Mouse (Mus musculus) olfactory bulb, adult 2 months (tissue): ENCODE results near the gene Rps6kb2.

Source experiments
- CTCF ChIP-seq: fragments of 200-500 bp; IDR thresholded peaks from 2 replicates; pipeline ENCODE4 v1.5.1; 2012; ENCODE audit warnings: low read depth, mild to moderate bottlenecking, low read length, moderate library complexity; ENCODE audit not compliant: insufficient read depth
- POLR2A ChIP-seq: fragments of 200-500 bp; IDR thresholded peaks from 2 replicates; pipeline ENCODE4 v1.6.1; 2012; ENCODE audit warnings: mild to moderate bottlenecking, low read depth, low read length, moderate library complexity; ENCODE audit not compliant: insufficient read depth

DNA sequence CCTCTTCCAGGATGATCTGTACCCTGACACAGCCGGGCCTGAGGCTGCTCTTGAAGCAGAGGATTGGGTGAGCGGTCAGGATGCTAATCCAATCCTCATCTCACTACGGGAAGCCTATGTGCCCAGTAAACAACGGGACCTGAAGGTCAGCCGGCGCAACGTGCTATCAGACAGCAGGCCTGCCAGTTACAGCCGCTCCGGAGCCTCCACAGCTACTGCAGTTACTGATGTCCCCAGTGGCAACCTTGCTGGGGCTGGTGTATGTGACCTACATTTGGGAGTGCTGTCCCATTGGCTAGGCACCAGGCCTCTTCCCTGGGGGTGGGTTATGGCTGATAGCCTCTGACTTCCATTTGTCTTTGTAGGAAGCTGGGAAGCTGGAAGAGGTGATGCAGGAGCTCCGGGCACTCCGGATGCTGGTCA is 9.9 kb downstream of the Rps6kb2 start, which contains the start of gene Ptprcap:
- no peak for TF ChIP-seq CTCF
- no peak for TF ChIP-seq POLR2A
